Mouse (Mus musculus): ENCODE results near the gene Olfr683.
"Not testable (repeated sequence)": the region's sequence is repeated elsewhere in the genome, so short reads cannot be mapped to it uniquely, and the experiment has no call there.

Gene Olfr683

GRCm38 (mm10) chr7:105146912-105147311, at the start of gene Olfr683:
Olfr683 (minus strand) TSS chr7:105147012.
- DNase-seq (ENCODE audit: low spot score), result no peak

GRCm38 (mm10) chr7:105185912-105186311, 39.1 kb upstream of the Olfr683 start, which contains the start of gene Olfr685:
Olfr685 (minus strand) TSS chr7:105186012.
- DNase-seq (ENCODE audit: low spot score), result no peak

- no peak for DNase-seq (ENCODE audit: low spot score)
Measured at GRCm38 (mm10) chr7:105170773-105171172, 24.0 kb upstream of the Olfr683 start.

GRCm38 (mm10) chr7:105163553-105163952, 16.7 kb upstream of the Olfr683 start, which contains the start of gene Olfr684:
Olfr684 (minus strand) TSS chr7:105163653.
- DNase-seq (ENCODE audit: low spot score), result no peak

GRCm38 (mm10) chr7:105141275-105141674, 5.5 kb downstream of the Olfr683 start:
- no peak for DNase-seq (ENCODE audit: low spot score)

- DNase-seq (ENCODE audit: low spot score), result no peak
Measured at GRCm38 (mm10) chr7:105116536-105116935, 30.3 kb downstream of the Olfr683 start, which contains the start of gene Olfr681. Olfr681 (plus strand) TSS chr7:105116836.

GRCm38 (mm10) chr7:105092717-105093116, 54.1 kb downstream of the Olfr683 start, which contains the start of gene Olfr680-ps1:
Olfr680-ps1 (minus strand) TSS chr7:105092817.
- DNase-seq (ENCODE audit: low spot score), result not testable (repeated sequence)
